Mouse (Mus musculus) testis, adult 2 months (tissue): ENCODE data around the gene Cav2.

Experiments
- CTCF ChIP-seq: fragments of 200-500 bp; IDR thresholded peaks from 2 replicates; pipeline ENCODE4 v1.5.1; 2012; ENCODE audit warnings: low read depth, mild to moderate bottlenecking, inconsistent platforms, low read length, moderate library complexity; ENCODE audit not compliant: control insufficient read depth, insufficient read depth, insufficient replicate concordance
- POLR2A ChIP-seq: fragments of 200-500 bp; IDR thresholded peaks from 2 replicates; pipeline ENCODE4 v1.6.1; 2012; ENCODE audit warnings: low read depth, mild to moderate bottlenecking, inconsistent platforms, low read length, moderate library complexity; ENCODE audit not compliant: control insufficient read depth

DNA sequence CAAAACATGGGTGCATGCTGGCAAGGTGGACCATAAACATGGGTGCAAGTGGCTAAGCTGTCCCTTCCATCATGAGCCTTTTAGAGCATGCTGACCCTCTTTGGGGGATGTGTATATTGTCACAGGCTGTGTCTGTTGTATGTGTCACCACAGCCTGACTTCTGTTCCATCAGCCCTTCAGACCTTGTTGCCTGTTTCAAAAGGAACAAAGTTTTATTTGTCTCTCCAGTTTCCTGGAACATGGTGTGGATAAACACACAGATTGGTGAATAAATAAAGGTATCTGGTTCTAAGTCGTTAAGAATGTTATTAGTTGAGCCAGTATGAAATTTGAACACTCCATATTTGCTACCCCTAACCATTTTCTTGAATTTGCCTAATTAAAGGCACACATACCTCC, 29.0 kb upstream of the Cav2 start:
- TF ChIP-seq POLR2A (no peak), CTCF (no peak)
